Mouse (Mus musculus): ENCODE measurements around the gene Zscan4e. TPM values are rescaled to one million over a fixed set of nuclear protein-coding genes. Genes with fewer than 3 reads are reported as not detected.
"Not testable (repeated sequence)": the region's sequence is repeated elsewhere in the genome, so short reads cannot be mapped to it uniquely, and the experiment has no call there.

Zscan4e gene
- polyA plus RNA-seq (2014; fragmentation: Nextera tagmentation; extraction: Ambion mirVana) = not detected in 2 replicates

GRCm38 (mm10) chr7:11310582-11310981, at the start of gene Zscan4e:
Gene Zscan4e, minus strand, starts transcription at chr7:11310682.
- not testable (repeated sequence) for H3K4me2 ChIP-seq (ENCODE audit: low read length); H3K4me1 ChIP-seq (replicated peaks; ENCODE audit: control insufficient read depth, insufficient read depth, low read length); DNase-seq (ENCODE audit: low spot score); H3K27me3 ChIP-seq (replicated peaks; ENCODE audit: control insufficient read depth, insufficient read depth, low read length); H3K9ac ChIP-seq (ENCODE audit: low read length); ATAC-seq (replicated peaks; ENCODE audit: low FRiP score, low TSS enrichment, low read depth); H3K36me3 ChIP-seq (ENCODE audit: control insufficient read depth, insufficient read depth, low read length); H3K9me3 ChIP-seq (ENCODE audit: control insufficient read depth, low read length); H3K27ac ChIP-seq (ENCODE audit: low read depth); H3K4me3 ChIP-seq (ENCODE audit: low read depth, low read length)

Small RNA genes lying within 50 kb of the gene (microRNA-seq; reads per million reads assigned to microRNA genes)
- gene Gm23087 = not detected
- not detected for gene Gm26248

Other genes starting within 250 kb of the Zscan4e start
- not detected in 2 replicates for gene Zscan4-ps1, start 241.0 kb downstream of the Zscan4e start, polyA plus RNA-seq (2014; fragmentation: Nextera tagmentation; extraction: Ambion mirVana)
- gene Zscan4d, start 144.5 kb downstream of the Zscan4e start, polyA plus RNA-seq (2014; fragmentation: Nextera tagmentation; extraction: Ambion mirVana) = not detected in 2 replicates
- gene Zscan4f, start 87.2 kb upstream of the Zscan4e start, polyA plus RNA-seq (2014; fragmentation: Nextera tagmentation; extraction: Ambion mirVana) = not detected in 2 replicates
- not detected in 2 replicates for gene Zscan4-ps2, start 203.6 kb upstream of the Zscan4e start, polyA plus RNA-seq (2014; fragmentation: Nextera tagmentation; extraction: Ambion mirVana)

Measured in intestine, embryonic 14.5 days (tissue).